Mouse (Mus musculus) bone marrow macrophage, adult 2 months (primary cell): ENCODE measurements around the gene Lenep.

Experiments used
- CTCF ChIP-seq: IDR thresholded peaks from 2 replicates; pipeline ENCODE4 v1.5.1; 2012; ENCODE audit warnings: low read depth, mild to moderate bottlenecking, low read length, moderate library complexity
- POLR2A ChIP-seq: IDR thresholded peaks from 2 replicates; pipeline ENCODE4 v1.6.1; 2012; ENCODE audit warnings: mild to moderate bottlenecking, low read depth, low read length, borderline replicate concordance

- TF ChIP-seq CTCF (peak; percentile 91), POLR2A (no peak)
Measured at GRCm38 (mm10) chr3:89449541-89449940, 46.9 kb upstream of the Lenep start.
